Mouse (Mus musculus) MEL (cell line): ENCODE results near the gene Msl1. TPM values are rescaled to one million over a fixed set of nuclear protein-coding genes. Genes with fewer than 3 reads are reported as not detected.

Source experiments
- DNase-seq: peaks from one replicate; pipeline ENCODE4 v3.0.0; 2011; ENCODE audit warnings: low read depth, low spot score
- H3K27ac ChIP-seq: 2 replicates; pipeline ENCODE4 v1.5.1; 2012; ENCODE audit warnings: low read depth, mild to moderate bottlenecking, control low read depth, low read length, moderate library complexity; ENCODE audit not compliant: control insufficient read depth
- H3K27me3 ChIP-seq, 2 experiments: fragments of 150-350 bp in 1 of 2; sonication (generic) in 1 of 2; 2 replicates each; pipeline ENCODE4 v1.6.1; 2012; ENCODE audit warnings: low read length in 2 of 2, mild to moderate bottlenecking in 2 of 2, improper control_type of control experiment in 1 of 2, moderate library complexity in 1 of 2; ENCODE audit not compliant: insufficient read depth in 2 of 2, control insufficient read depth in 1 of 2
- H3K36me3 ChIP-seq, 2 experiments: 2 replicates each; pipeline ENCODE4 v1.6.1; 2012 to 2014; ENCODE audit warnings: low read length in 2 of 2, improper control_type of control experiment in 1 of 2, inconsistent platforms in 1 of 2, mild to moderate bottlenecking in 1 of 2; ENCODE audit not compliant: insufficient read depth in 2 of 2, control insufficient read depth in 1 of 2
- H3K4me1 ChIP-seq, 2 experiments: fragments of 150-350 bp in 1 of 2; sonication (generic) in 1 of 2; 2 replicates each; pipeline ENCODE4 v1.6.1; 2012; ENCODE audit warnings: low read length in 2 of 2, improper control_type of control experiment in 1 of 2, mild to moderate bottlenecking in 1 of 2; ENCODE audit not compliant: insufficient read depth in 2 of 2, control insufficient read depth in 1 of 2
- H3K4me3 ChIP-seq, 2 experiments: fragments of 150-350 bp in 1 of 2; sonication (generic) in 1 of 2; 2 replicates each; pipeline ENCODE4 v1.5.1; 2012; ENCODE audit warnings: low read depth in 2 of 2, low read length in 2 of 2, mild to moderate bottlenecking in 2 of 2, moderate library complexity in 2 of 2, control low read depth in 1 of 2, improper control_type of control experiment in 1 of 2; ENCODE audit not compliant: control insufficient read depth in 1 of 2, insufficient read depth in 1 of 2
- H3K79me2 ChIP-seq: 2 replicates; pipeline ENCODE4 v1.6.1; 2012; ENCODE audit warnings: mild to moderate bottlenecking, low read length, moderate library complexity; ENCODE audit not compliant: control insufficient read depth, poor library complexity, insufficient read depth
- H3K9ac ChIP-seq: 2 replicates; pipeline ENCODE4 v1.6.1; 2012; ENCODE audit warnings: low read depth, mild to moderate bottlenecking, control low read depth, low read length, moderate library complexity; ENCODE audit not compliant: control insufficient read depth, poor library complexity, severe bottlenecking
- H3K9me3 ChIP-seq: fragments of 150-350 bp; sonication (generic); replicated peaks from 2 replicates; pipeline ENCODE4 v1.6.1; 2012; ENCODE audit warnings: mild to moderate bottlenecking, low read length, improper control_type of control experiment, moderate library complexity; ENCODE audit not compliant: insufficient read depth
- E2F4 ChIP-seq: IDR thresholded peaks from 2 replicates; pipeline ENCODE4 v1.6.1; 2011; ENCODE audit warnings: low read depth, low read length, improper control_type of control experiment, borderline replicate concordance
- ELF1 ChIP-seq: IDR thresholded peaks from 2 replicates; pipeline ENCODE4 v1.6.1; 2014; ENCODE audit warnings: low read depth, mild to moderate bottlenecking, inconsistent platforms, low read length, improper control_type of control experiment, moderate library complexity
- GATA1 ChIP-seq: IDR thresholded peaks from 2 replicates; pipeline ENCODE4 v1.6.1; 2011; ENCODE audit warnings: low read depth, low read length, improper control_type of control experiment
- HCFC1 ChIP-seq: IDR thresholded peaks from 2 replicates; pipeline ENCODE4 v1.6.1; 2012; ENCODE audit warnings: low read depth, mild to moderate bottlenecking, inconsistent platforms, low read length, improper control_type of control experiment, moderate library complexity
- KAT2A ChIP-seq: conservative IDR thresholded peaks from 2 replicates; pipeline ENCODE4 v1.6.1; 2012; ENCODE audit warnings: low read depth, low read length, improper control_type of control experiment, inconsistent platforms
- MAX ChIP-seq: IDR thresholded peaks from 2 replicates; pipeline ENCODE4 v1.6.1; 2011; ENCODE audit warnings: low read length, improper control_type of control experiment
- MYB ChIP-seq: IDR thresholded peaks from 2 replicates; pipeline ENCODE4 v1.6.1; 2011; ENCODE audit warnings: mild to moderate bottlenecking, low read depth, low read length, improper control_type of control experiment
- MYC ChIP-seq: IDR thresholded peaks from 2 replicates; pipeline ENCODE4 v1.6.1; 2011; ENCODE audit warnings: low read depth, mild to moderate bottlenecking, low read length, improper control_type of control experiment, moderate library complexity
- NELFE ChIP-seq: IDR thresholded peaks from 2 replicates; pipeline ENCODE4 v1.6.1; 2011; ENCODE audit warnings: low read depth, low read length, improper control_type of control experiment
- POLR2A ChIP-seq, 2 experiments: IDR thresholded peaks; 2 replicates each; pipeline ENCODE4 v1.6.1; 2011 to 2012; ENCODE audit warnings: low read length in 2 of 2, mild to moderate bottlenecking in 2 of 2, control low read depth in 1 of 2, improper control_type of control experiment in 1 of 2, low read depth in 1 of 2, moderate library complexity in 1 of 2; ENCODE audit not compliant: control insufficient read depth in 1 of 2, insufficient read depth in 1 of 2, poor library complexity in 1 of 2
- SMC3 ChIP-seq: IDR thresholded peaks from 2 replicates; pipeline ENCODE4 v1.6.1; 2011; ENCODE audit warnings: low read depth, low read length, improper control_type of control experiment
- TBP ChIP-seq: IDR thresholded peaks from 2 replicates; pipeline ENCODE4 v1.8.0; 2011; ENCODE audit warnings: low read depth, low read length, improper control_type of control experiment
- USF1 ChIP-seq: IDR thresholded peaks from 2 replicates; pipeline ENCODE4 v1.6.1; 2014; ENCODE audit warnings: low read depth, mild to moderate bottlenecking, inconsistent platforms, low read length, improper control_type of control experiment, moderate library complexity
- USF2 ChIP-seq, 2 experiments: IDR thresholded peaks; 2 replicates each; pipeline ENCODE4 v1.6.1; 2011 to 2012; ENCODE audit warnings: improper control_type of control experiment in 2 of 2, low read length in 2 of 2, borderline replicate concordance in 1 of 2, inconsistent platforms in 1 of 2, low read depth in 1 of 2, mild to moderate bottlenecking in 1 of 2; ENCODE audit not compliant: insufficient read depth in 1 of 2
- ZMIZ1 ChIP-seq: IDR thresholded peaks from 2 replicates; pipeline ENCODE4 v1.6.1; 2012; ENCODE audit warnings: low read depth, mild to moderate bottlenecking, inconsistent platforms, low read length, improper control_type of control experiment, moderate library complexity
- polyA plus RNA-seq, 2 experiments: library from polyadenylated mRNA; stranded (reverse) in 1 of 2; unstranded in 1 of 2; fragments of >175 nt in 1 of 2; fragments of >200 nt in 1 of 2; gene quantifications; 2 replicates each; pipeline versions ENCODE4 v1.2.1 to v1.2.4; 2012; ENCODE audit warnings: low replicate concordance in 2 of 2, low read depth in 1 of 2; ENCODE audit not compliant: insufficient read length in 2 of 2, insufficient read depth in 1 of 2, missing spikeins in 1 of 2
- total RNA-seq: library from RNA; depleted of rRNA; stranded (reverse); fragments of 300-350 nt; gene quantifications from 2 replicates; pipeline ENCODE4 v1.2.3, GENCODE M21; 2012

Msl1 gene
- total and polyA plus RNA-seq, 3 experiments: 37.1 to 49.4 TPM; not detected in 1

- Histone ChIP-seq H3K4me1 (no peaks in the 10 kb centered on the region), H3K9me3 (no peaks in the 10 kb centered on the region), H3K79me2 (no peaks in the 10 kb centered on the region), H3K36me3 (no peaks in the 10 kb centered on the region), H3K27ac (no peak overlapping the region), H3K9ac (no peak overlapping the region), H3K27me3 (no peaks in the 10 kb centered on the region), H3K4me3 (no peak overlapping the region)
- DNase-seq: no peak
- no peak for TF ChIP-seq ZMIZ1
Measured at GRCm38 (mm10) chr11:98849196-98849894, 54.0 kb downstream of the Msl1 start.

GRCm38 (mm10) chr11:98850100-98851093, 55.1 kb downstream of the Msl1 start:
- H3K36me3 ChIP-seq: no peaks in the 10 kb centered on the region
- H3K9me3 ChIP-seq: no peaks in the 10 kb centered on the region
- no peaks in the 10 kb centered on the region for H3K79me2 ChIP-seq
- H3K27ac ChIP-seq: no peak overlapping the region
- DNase-seq: no peak
- TF ChIP-seq MYB (no peak), SMC3 (no peak), ZMIZ1 (no peak), NELFE (no peak)
- H3K4me3 ChIP-seq: no peak overlapping the region
- no peaks in the 10 kb centered on the region for H3K4me1 ChIP-seq
- H3K9ac ChIP-seq: no peak overlapping the region
- no peaks in the 10 kb centered on the region for H3K27me3 ChIP-seq

- no peak overlapping the region for H3K27ac ChIP-seq
- peaks cover 2 to 5% of the 10 kb centered on the region in 2 experiments; a peak in 2 of 4 replicates for H3K4me1 ChIP-seq
- no peak for DNase-seq
- H3K79me2 ChIP-seq: peaks cover 2% of the 10 kb centered on the region; the same call in 1 of the 2 replicates
- no peaks in the 10 kb centered on the region for H3K9me3 ChIP-seq
- no peak overlapping the region for H3K9ac ChIP-seq
- TF ChIP-seq MYC (no peak), TBP (no peak), USF1 (no peak), MAX (no peak), HCFC1 (no peak), POLR2A (IDR thresholded peaks at IDR 0.05; ENCODE audit: control insufficient read depth in 1 of 2, insufficient read depth in 1 of 2, low read depth in 1 of 2, low read length in 2 of 2, poor library complexity in 1 of 2) (no peak), GATA1 (no peak), ELF1 (no peak), KAT2A (no peak), USF2 (IDR thresholded peaks at IDR 0.05; ENCODE audit: borderline replicate concordance in 1 of 2, insufficient read depth in 1 of 2, low read depth in 1 of 2, low read length in 2 of 2) (no peak), SMC3 (no peak), E2F4 (no peak)
- H3K4me3 ChIP-seq: no peak overlapping the region
- no peaks in the 10 kb centered on the region for H3K27me3 ChIP-seq
- H3K36me3 ChIP-seq: no peaks in the 10 kb centered on the region; a peak in 1 of 4 replicates
Measured at GRCm38 (mm10) chr11:98854116-98854515, 58.8 kb downstream of the Msl1 start.
